Mouse (Mus musculus): ENCODE results near the gene Stat2. TPM values are rescaled to one million over a fixed set of nuclear protein-coding genes. Genes with fewer than 3 reads are reported as not detected.
"Not testable (repeated sequence)": the region's sequence is repeated elsewhere in the genome, so short reads cannot be mapped to it uniquely, and the experiment has no call there.

Stat2 gene
- polyA plus RNA-seq, 2 experiments from 2014 or later: 45.6 to 66.1 TPM

DNA sequence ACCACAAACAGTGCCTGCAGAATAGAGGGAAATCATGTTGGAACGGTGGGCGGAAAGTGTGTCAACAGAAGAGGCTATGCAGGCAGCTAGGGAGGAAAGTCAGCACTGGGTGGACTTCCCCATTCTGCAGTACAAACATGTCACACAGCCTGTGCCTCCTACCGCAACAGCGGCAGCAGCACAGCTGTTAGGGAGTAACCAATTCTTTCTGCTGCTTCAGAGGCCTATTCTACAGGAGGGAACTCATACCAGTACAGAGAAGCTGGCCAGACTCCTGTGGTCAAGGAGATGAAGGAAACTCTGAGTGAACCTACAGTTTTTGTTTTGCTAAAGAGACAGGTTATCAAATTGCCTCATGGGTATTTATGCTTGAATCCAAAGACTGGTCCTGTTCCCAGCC, 11.4 kb upstream of the Stat2 start:
- no peak for ATAC-seq

DNA sequence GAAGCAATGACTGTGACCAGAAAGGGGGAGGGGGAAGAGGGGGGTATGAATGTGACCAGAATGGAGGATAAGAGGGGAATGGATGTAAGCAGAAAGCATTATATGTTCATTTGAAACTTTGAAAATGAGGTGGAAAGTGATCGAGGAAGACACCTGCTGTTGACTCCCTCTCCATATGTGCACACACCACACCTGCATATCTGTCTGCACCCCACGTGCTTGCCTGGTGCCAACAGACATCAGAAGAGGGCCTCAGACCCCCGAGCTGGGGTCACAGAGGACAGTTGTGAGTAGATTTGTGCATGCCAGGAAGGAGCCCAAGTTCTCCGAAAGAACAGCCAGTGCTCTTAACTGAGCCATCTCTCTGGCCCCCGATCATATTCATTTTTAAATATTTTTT, 10.4 kb upstream of the Stat2 start:
- no peak for ATAC-seq

DNA sequence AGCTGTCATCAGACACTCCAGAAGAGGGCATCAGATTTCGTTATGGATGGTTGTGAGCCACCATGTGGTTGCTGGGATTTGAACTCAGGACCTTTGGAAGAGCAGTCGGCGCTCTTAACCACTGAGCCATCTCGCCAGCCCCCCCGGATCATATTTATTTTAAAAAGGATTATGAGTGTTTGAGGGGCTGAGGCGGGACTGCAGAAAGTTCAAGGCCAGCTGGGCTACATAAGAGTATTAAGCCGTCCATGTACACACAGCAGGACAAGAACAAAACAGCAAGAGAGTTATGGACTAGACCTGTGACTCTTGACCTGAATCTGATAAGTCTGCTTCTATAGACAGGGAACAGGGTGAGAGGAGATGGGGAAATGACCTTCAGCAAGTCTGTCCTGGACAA, 10.0 kb upstream of the Stat2 start:
- not testable (repeated sequence) for ATAC-seq

- ATAC-seq: no peak
Observed at GRCm38 (mm10) chr10:128262300-128262699, 8.1 kb upstream of the Stat2 start.

- ATAC-seq: no peak
Observed at GRCm38 (mm10) chr10:128263393-128264310, 6.7 kb upstream of the Stat2 start.

DNA sequence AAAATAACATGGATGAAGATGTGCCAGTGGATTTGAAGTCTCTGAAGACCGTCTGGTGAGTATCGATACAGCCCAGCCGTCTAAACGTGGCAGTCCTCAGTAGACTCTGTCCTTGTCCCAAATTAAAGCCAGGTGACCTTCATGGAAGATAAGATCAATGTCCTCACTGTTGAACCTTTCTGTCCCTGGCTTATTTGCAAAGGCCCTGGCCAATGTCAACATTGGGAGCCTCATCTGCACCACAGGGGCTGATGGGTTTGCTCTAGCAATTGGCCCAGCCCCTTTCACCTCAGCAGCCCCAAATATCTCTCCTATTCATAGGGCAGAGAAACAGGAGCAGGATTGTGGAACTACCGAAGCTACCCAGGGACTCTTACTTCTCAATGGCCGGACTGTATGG, 2.0 kb upstream of the Stat2 start, which contains the start of gene Apof:
TSS of gene Apof (plus strand) at position 301 of the 400 bp plus-strand sequence.
- ATAC-seq: no peak

- no peak for ATAC-seq
Observed at GRCm38 (mm10) chr10:128269206-128269910, 1.0 kb upstream of the Stat2 start.

DNA sequence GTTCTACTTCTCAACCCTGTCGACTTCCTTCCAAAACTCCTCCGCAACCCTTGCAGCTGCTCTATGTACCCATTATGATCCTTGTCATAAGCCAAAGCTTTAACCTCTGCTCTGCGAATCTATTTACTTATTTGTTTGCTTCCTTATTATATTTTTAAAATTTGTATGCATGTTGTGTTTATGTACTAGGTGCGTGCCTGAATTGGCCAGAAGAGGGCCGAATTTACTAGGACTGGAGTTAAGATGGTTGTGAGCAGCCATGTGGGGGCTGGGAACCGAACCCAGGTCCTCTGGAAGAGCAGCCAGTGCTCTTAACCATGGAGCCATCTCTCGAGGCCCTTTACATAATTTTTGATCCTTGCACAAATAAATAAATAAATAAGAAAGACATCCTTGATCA, 507 bp downstream of the Stat2 start:
- ATAC-seq: no peak

DNA sequence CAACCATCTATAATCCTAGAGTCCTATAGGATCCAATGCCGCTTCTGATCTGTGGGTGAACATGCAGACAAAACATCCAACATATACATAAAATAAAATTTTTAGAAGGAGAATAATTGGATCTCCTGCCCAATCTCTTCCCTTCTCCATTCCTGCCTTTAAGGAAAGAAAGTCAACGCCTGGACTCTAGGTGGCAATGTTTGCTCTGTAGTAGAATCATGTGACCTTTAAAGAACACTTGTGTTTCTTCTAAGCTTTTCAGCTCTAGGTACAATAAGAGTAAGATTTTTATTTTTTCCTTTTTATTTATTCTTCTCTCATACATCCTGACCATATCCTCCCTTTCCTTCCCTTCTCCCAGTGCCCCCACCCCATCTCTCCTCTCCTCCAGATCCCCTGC, 1.5 kb downstream of the Stat2 start:
- ATAC-seq: no peak

- not testable (repeated sequence) for ATAC-seq
Observed at GRCm38 (mm10) chr10:128272819-128273439, 2.6 kb downstream of the Stat2 start.

DNA sequence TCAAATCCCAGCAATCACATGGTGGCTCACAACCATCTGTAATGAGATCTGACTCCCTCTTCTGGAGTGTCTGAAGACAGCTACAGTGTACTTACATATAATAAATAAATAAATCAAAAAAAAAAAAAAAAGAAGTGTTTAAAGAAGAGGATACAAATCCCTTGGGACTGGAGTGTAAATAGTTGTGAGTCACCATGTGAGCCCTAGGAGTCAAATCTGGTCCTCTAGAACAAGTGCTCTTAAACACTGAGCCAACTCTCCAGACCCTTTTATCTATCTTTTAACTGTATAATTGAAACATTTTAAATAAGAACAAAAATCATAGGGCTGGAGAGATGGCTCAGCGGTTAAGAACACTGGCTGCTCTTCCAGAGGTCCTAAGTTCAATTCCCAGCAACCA, 5.0 kb downstream of the Stat2 start:
- not testable (repeated sequence) for ATAC-seq

GRCm38 (mm10) chr10:128278158-128278557, 7.8 kb downstream of the Stat2 start:
- no peak for ATAC-seq

GRCm38 (mm10) chr10:128280943-128281342, 10.6 kb downstream of the Stat2 start:
- ATAC-seq: no peak

DNA sequence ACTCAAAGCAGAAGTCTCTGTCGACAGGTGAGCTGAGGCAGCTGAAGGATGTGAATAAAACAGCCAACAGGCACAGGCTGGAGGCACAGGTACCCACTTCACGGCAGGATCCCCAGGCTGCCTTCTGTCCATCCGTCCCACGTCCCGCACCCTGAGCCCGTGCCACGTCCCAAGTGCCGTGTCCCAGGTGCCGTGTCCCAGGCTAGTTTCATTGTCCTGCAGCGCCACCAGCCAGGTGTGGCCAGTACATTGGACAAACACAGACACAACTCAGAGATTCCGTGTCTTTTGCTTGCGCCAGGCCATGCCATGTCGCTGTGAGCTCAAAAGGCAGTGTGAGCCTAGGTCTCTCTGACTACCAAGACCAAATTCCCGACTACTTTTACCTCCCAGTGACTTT, 11.3 kb downstream of the Stat2 start:
- ATAC-seq: no peak

- no peak for ATAC-seq
Observed at GRCm38 (mm10) chr10:128282886-128283450, 12.6 kb downstream of the Stat2 start.

- peak; percentile 54 for ATAC-seq
Observed at GRCm38 (mm10) chr10:128283604-128284579, 13.5 kb downstream of the Stat2 start.

DNA sequence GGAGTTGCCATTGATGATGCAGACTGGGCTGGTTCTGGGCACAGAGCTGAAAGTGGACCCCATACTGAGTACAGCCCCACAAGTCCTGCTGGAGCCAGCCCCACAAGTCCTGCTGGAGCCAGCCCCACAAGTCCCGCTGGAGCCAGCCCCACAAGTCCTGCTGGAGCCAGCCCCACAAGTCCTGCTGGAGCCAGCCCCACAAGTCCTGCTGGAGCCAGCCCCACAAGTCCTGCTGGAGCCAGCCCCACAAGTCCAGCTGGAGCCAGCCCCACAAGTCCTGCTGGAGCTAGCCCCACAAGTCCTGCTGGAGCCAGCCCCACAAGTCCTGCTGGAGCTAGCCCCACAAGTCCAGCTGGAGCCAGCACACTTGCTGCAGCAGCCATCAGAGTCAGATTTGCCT, 20.2 kb downstream of the Stat2 start:
- ATAC-seq: not testable (repeated sequence)

DNA sequence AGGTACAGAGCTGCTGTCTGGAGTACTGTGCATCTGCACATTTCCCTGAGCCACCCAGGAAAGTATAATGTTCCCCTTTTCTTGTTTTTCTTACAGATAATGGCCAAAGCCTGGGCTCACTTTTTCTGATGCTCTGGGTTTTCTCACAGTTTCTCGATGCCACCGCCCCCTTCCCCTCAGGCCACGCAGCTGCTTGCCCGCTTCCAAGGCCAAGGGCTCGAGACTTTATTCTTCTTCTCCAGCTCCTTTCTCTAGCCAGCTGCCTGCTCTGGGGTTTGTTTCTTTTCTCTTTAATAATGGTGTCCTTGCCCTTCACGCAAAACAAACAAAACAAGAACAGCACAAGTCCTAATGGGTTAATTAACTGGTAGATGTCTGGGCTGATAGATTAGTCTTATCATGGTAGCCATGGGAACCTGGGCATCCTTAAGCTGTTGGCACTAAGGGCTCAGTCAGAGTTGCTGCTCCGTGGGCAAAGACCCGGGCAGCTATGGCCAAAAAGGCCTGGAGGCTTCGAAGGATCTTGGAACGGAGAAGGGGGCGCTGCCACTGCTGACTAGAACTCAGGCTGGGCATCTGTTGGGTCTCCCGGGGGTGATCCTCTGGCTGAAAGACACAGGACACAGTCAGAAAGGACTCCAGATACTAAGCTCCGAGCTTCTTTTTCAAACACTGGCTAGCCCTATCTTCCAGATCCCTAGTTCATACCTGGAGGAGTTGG, 26.2 kb downstream of the Stat2 start:
- no peak for ATAC-seq

DNA sequence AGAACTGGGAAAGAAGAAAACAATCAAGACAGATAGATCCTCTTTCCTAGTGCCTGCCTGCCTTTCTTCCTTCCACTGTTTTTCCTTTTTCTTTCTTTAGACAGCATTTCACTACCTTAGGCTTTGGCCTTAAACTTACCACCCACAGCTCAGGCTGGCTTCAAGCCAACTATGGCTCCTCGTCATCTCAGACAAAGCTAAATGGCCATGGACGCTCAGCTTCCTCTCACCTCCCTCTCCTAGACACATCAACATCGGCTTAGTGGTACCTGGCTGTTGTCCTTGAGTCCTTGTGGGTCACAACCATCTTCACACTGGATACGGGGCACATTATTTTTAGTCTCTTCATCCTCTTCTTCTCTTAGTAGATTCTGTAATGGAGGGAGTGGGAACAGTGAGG, 26.9 kb downstream of the Stat2 start:
- no peak for ATAC-seq

DNA sequence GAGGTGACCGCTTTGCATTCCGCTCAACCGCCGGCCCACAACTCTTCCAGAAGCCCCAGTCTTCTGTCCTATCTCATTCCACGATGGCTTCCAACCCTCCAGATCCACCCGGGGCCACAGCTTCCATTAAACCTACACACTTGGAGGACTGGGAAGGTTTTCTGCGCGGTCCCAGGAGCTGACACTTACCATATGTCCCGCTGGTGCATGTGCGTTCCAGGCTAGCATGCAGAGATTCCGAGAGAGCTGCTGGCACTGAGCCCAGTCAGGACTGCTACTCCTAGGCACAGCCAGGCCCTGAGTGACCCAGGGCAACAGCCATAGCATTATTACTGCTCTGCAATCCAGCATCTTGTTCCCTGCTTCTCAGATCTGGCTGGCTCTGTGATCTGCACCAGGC, 27.3 kb downstream of the Stat2 start:
- ATAC-seq: no peak

- ATAC-seq: no peak
Observed at GRCm38 (mm10) chr10:128298243-128298642, 27.9 kb downstream of the Stat2 start.
